ENCODE assay signal across 32 mouse cellular contexts in genomic region chr3:154668485-154668884, GRCm38 (mm10). TPM values are rescaled to one million over a fixed set of nuclear protein-coding genes. Genes with fewer than 3 reads are reported as not detected.
DNase-seq lines count a peak whose midpoint lies in the region; ATAC-seq and TF ChIP-seq lines count a peak whose summit lies in the region.
"Had no signal": no experiment of that assay in that cellular context is flagged by ENCODE, and none has a peak within 500 bp of the region (broad histone marks: within the 10 kb centered on the region; RNA-seq: fewer than 3 reads in every experiment).

No protein-coding gene starts in this region.

- H3K27ac ChIP-seq in forebrain, postnatal 0 days (ENCODE audit: low read depth, low read length), result no peak overlapping the region
- no peak overlapping the region for H3K27ac ChIP-seq in forebrain, embryonic 12.5 days
- no peak overlapping the region for H3K27ac ChIP-seq in left cerebral cortex, adult 2 months
- H3K27ac ChIP-seq: embryonic facial prominence, embryonic 12.5 days; embryonic facial prominence, embryonic 15.5 days; forebrain, embryonic 10.5 days; gastrocnemius, adult 2 months; heart, embryonic 15.5 days; hindbrain, embryonic 10.5 days; hindbrain, embryonic 13.5 days had no signal

- no peaks in the 10 kb centered on the region for H3K9me3 ChIP-seq in forebrain, postnatal 0 days (ENCODE audit: low read length)
- no peaks in the 10 kb centered on the region for H3K9me3 ChIP-seq in forebrain, embryonic 12.5 days
- H3K9me3 ChIP-seq: embryonic facial prominence, embryonic 12.5 days; embryonic facial prominence, embryonic 15.5 days; forebrain, embryonic 10.5 days; heart, embryonic 12.5 days; heart, embryonic 15.5 days; hindbrain, embryonic 10.5 days; hindbrain, embryonic 13.5 days had no signal

- H3K4me1 ChIP-seq in forebrain, postnatal 0 days (ENCODE audit: insufficient read depth), result peaks cover 8% of the 10 kb centered on the region; the same call in 1 of the 2 replicates
- H3K4me1 ChIP-seq in forebrain, embryonic 12.5 days, result peaks cover 17% of the 10 kb centered on the region

- H3K27me3 ChIP-seq in forebrain, postnatal 0 days (ENCODE audit: insufficient read depth, low read length), result no peaks in the 10 kb centered on the region
- H3K27me3 ChIP-seq in forebrain, embryonic 12.5 days, result peaks cover 12% of the 10 kb centered on the region; the same call in 1 of the 2 replicates
- H3K27me3 ChIP-seq: hindbrain, embryonic 13.5 days had no signal

- no peak overlapping the region for H3K9ac ChIP-seq in forebrain, postnatal 0 days
- no peak overlapping the region for H3K9ac ChIP-seq in forebrain, embryonic 12.5 days
- H3K9ac ChIP-seq: embryonic facial prominence, embryonic 12.5 days; embryonic facial prominence, embryonic 15.5 days; heart, embryonic 12.5 days; heart, embryonic 15.5 days; hindbrain, embryonic 13.5 days had no signal

- H3K36me3 ChIP-seq in forebrain, postnatal 0 days (ENCODE audit: insufficient read depth), result no peaks in the 10 kb centered on the region
- H3K36me3 ChIP-seq in forebrain, embryonic 12.5 days (replicated peaks), result no peaks in the 10 kb centered on the region
- H3K36me3 ChIP-seq: embryonic facial prominence, embryonic 12.5 days; embryonic facial prominence, embryonic 15.5 days; forebrain, embryonic 10.5 days; G1E; heart, embryonic 12.5 days; heart, embryonic 15.5 days; hindbrain, embryonic 10.5 days; hindbrain, embryonic 13.5 days had no signal

- H3K4me2 ChIP-seq in forebrain, postnatal 0 days (ENCODE audit: low read depth), result no peak overlapping the region
- no peak overlapping the region for H3K4me2 ChIP-seq in forebrain, embryonic 12.5 days
- H3K4me2 ChIP-seq: embryonic facial prominence, embryonic 12.5 days; embryonic facial prominence, embryonic 15.5 days; heart, embryonic 12.5 days; heart, embryonic 15.5 days; hindbrain, embryonic 13.5 days had no signal

- peak; percentile 18; the same call in 1 of the 2 replicates for ATAC-seq in forebrain, postnatal 0 days
- no peak for ATAC-seq in forebrain, embryonic 12.5 days (ENCODE audit: low FRiP score)
- ATAC-seq: activated CD4-positive, CD25-positive, alpha-beta regulatory T cell, adult 4 months; forebrain, embryonic 14.5 days; hindbrain, embryonic 16.5 days; intestine, postnatal 0 days had no signal

- WGBS in forebrain, postnatal 0 days, result 71% methylated on average over 3 of the region's 3 CpGs
- WGBS in forebrain, embryonic 12.5 days, result 93% methylated on average over 3 of the region's 3 CpGs

- intact Hi-C loops in left cerebral cortex, postnatal 14 days (cut with DNase I), result loop anchor here (5.0 to 10.0 kb wide), 2 partner anchors 34 to 1896 kb away; partner anchors contain the start of gene Negr1
- intact Hi-C loops in left cerebral cortex, adult 2 months (cut with DNase I), result loop anchor here (1.0 to 2.0 kb wide), 2 partner anchors 40 to 247 kb away; no protein-coding TSS in a partner anchor

- DNase-seq in forebrain, postnatal 0 days, result no peak
- DNase-seq in left cerebral cortex, postnatal 14 days (ENCODE audit: low spot score in 2 of 2), result peak; percentile 29 to 34
- DNase-seq in left cerebral cortex, adult 2 months (ENCODE audit: extremely low spot score in 1 of 2, low spot score in 2 of 2), result no peak
- DNase-seq in brain, adult 2 months (ENCODE audit: low read depth, low spot score), result peak; percentile 83
- no peak for DNase-seq in T-cell, adult 2 months (ENCODE audit: low spot score)
- DNase-seq in heart, adult 11 months, result no peak
- DNase-seq: adrenal gland, postnatal 10 days; adrenal gland, postnatal 36 days; B cell, adult 2 months; cerebellum, adult 11 months; cerebellum, adult 2 months; cerebellum, adult 9-11 months; cerebellum, postnatal 25 days; gastrocnemius, adult 2 months; gastrocnemius, postnatal 14 days; heart, adult 18-20 months; heart, postnatal 10 days; heart, postnatal 36 days had no signal

- no peak overlapping the region for H3K4me3 ChIP-seq in forebrain, postnatal 0 days (ENCODE audit: low read depth, low read length)
- no peak overlapping the region for H3K4me3 ChIP-seq in forebrain, embryonic 12.5 days (replicated peaks)
- no peak overlapping the region for H3K4me3 ChIP-seq in left cerebral cortex, adult 2 months
- H3K4me3 ChIP-seq: embryonic facial prominence, embryonic 12.5 days; embryonic facial prominence, embryonic 15.5 days; forebrain, embryonic 10.5 days; gastrocnemius, adult 2 months; heart, embryonic 12.5 days; heart, embryonic 15.5 days; hindbrain, embryonic 10.5 days; hindbrain, embryonic 13.5 days had no signal

- TF ChIP-seq CTCF in forebrain, postnatal 0 days (IDR thresholded peaks at IDR 0.05; ENCODE audit: low read depth), result no peak
- no peak for TF ChIP-seq CTCF in left cerebral cortex, adult 2 months (IDR thresholded peaks at IDR 0.05)

RNA-seq across cellular contexts. Expression of gene Erich3, which starts 4.8 kb away (rescaled TPM):
- 3.4 and 3.5 TPM in 2 replicates for total RNA-seq in forebrain, postnatal 0 days (2014; rRNA removed)
- polyA plus RNA-seq in forebrain, postnatal 0 days (2015; fragmentation: Nextera tagmentation; extraction: Ambion mirVana), result 1.9 and 2.7 TPM in 2 replicates
- 0.58 and 0.68 TPM in 2 replicates for polyA plus RNA-seq in forebrain, embryonic 12.5 days (2016; fragmentation: Nextera tagmentation; extraction: Ambion mirVana)
- total RNA-seq in left cerebral cortex, postnatal 14 days (2021), result 1 to 10 TPM; 6.9 to 9.6 TPM
- 10 to 100 TPM in 1 of 2 experiments, 1 to 10 TPM in 1; 9.0 to 11.6 TPM for total RNA-seq in left cerebral cortex, adult 2 months (2021)
- total RNA-seq: common myeloid progenitor, adult 5-6 weeks had no signal
- polyA plus RNA-seq: activated CD4-positive, CD25-positive, alpha-beta regulatory T cell, adult 4 months; G1E had no signal

Comparison
In these comparisons a context has a peak if more than half of its experiments do, and no peak if none do; other contexts are left out.
1. DNase-seq: peak in left cerebral cortex, postnatal 14 days (2 of 2) and brain, adult 2 months (single experiment); none in forebrain, postnatal 0 days (single experiment), left cerebral cortex, adult 2 months (0 of 2), T-cell, adult 2 months (single experiment) and heart, adult 11 months (single experiment).